Mouse (Mus musculus) kidney, adult 10 weeks (tissue): ENCODE results near the gene Pgbd1. TPM values are rescaled to one million over a fixed set of nuclear protein-coding genes. Genes with fewer than 3 reads are reported as not detected.

Source experiments
- polyA plus RNA-seq: library from polyadenylated mRNA; stranded (reverse); fragments of 350-450 nt; fragmentation: Illumina TruSeq; extraction: RNeasy Lipid Tissue Mini Kit (QIAGEN cat#74804); gene quantifications from one replicate; pipeline ENCODE4 v1.2.3, GENCODE M21; 2014; ENCODE audit warnings: low read depth, low replicate concordance

Gene Pgbd1
- polyA plus RNA-seq = 7.0 TPM

GRCm38 (mm10) chr13:21440503-21441206, at the start of gene Pgbd1:
Gene Pgbd1 (minus strand): TSS chr13:21441058.

GRCm38 (mm10) chr13:21478759-21479670, 38.2 kb upstream of the Pgbd1 start, which contains the start of the genes Zkscan4 and Gm10065:
Gene Zkscan4 (plus strand): TSS chr13:21478907.
Gene Gm10065 (minus strand): TSS chr13:21479441.

GRCm38 (mm10) chr13:21468061-21469019, 27.5 kb upstream of the Pgbd1 start, which contains the start of gene Nkapl:
Gene Nkapl (minus strand): TSS chr13:21468509.

GRCm38 (mm10) chr13:21453449-21453848, 12.6 kb upstream of the Pgbd1 start, which contains the start of gene Zscan26:
Gene Zscan26 (minus strand): TSS chr13:21453730.

GRCm38 (mm10) chr13:21402287-21402846, 38.5 kb downstream of the Pgbd1 start, which contains the start of gene Zkscan3:
Gene Zkscan3 (minus strand): TSS chr13:21402755.

Other genes starting within 250 kb of the Pgbd1 start
- not detected for gene Gpx5, start 148.3 kb downstream of the Pgbd1 start, polyA plus RNA-seq
- 104 TPM for gene Gpx6, start 128.9 kb downstream of the Pgbd1 start, polyA plus RNA-seq
- not detected for gene Olfr1367, start 94.1 kb downstream of the Pgbd1 start, polyA plus RNA-seq
- gene Zscan12, start 78.2 kb downstream of the Pgbd1 start, polyA plus RNA-seq = 9.8 TPM
- 62.6 TPM for gene Zkscan3, start 38.3 kb downstream of the Pgbd1 start, polyA plus RNA-seq
- 67.5 TPM for gene Zscan26, start 12.7 kb upstream of the Pgbd1 start, polyA plus RNA-seq
- 1.5 TPM for gene Nkapl, start 27.5 kb upstream of the Pgbd1 start, polyA plus RNA-seq
- 1.5 TPM for gene Zkscan4, start 37.8 kb upstream of the Pgbd1 start, polyA plus RNA-seq
- not detected for gene Gm10065, start 38.4 kb upstream of the Pgbd1 start, polyA plus RNA-seq
- 4.2 TPM for gene AK157302, start 54.2 kb upstream of the Pgbd1 start, polyA plus RNA-seq
- not detected for gene Gm11273, start 60.4 kb upstream of the Pgbd1 start, polyA plus RNA-seq
- gene Zkscan8, start 90.1 kb upstream of the Pgbd1 start, polyA plus RNA-seq = 26.7 TPM
- gene Olfr1366, start 101.8 kb upstream of the Pgbd1 start, polyA plus RNA-seq = not detected
- gene Olfr1535, start 118.8 kb upstream of the Pgbd1 start, polyA plus RNA-seq = not detected
- not detected for gene Olfr1364, start 140.7 kb upstream of the Pgbd1 start, polyA plus RNA-seq
- gene Olfr1362, start 173.0 kb upstream of the Pgbd1 start, polyA plus RNA-seq = not detected
- not detected for gene Olfr11, start 201.5 kb upstream of the Pgbd1 start, polyA plus RNA-seq
- not detected for gene Olfr1361, start 222.3 kb upstream of the Pgbd1 start, polyA plus RNA-seq
- not detected for gene Olfr1360, start 236.3 kb upstream of the Pgbd1 start, polyA plus RNA-seq